Mouse (Mus musculus): ENCODE measurements around the gene Magi1.

- TF ChIP-seq POLR2A (IDR thresholded peaks at IDR 0.05; ENCODE audit: borderline replicate concordance, extremely low read depth, insufficient read depth, insufficient read length, poor library complexity, severe bottlenecking) (no peak), CTCF (IDR thresholded peaks at IDR 0.05; ENCODE audit: borderline replicate concordance, extremely low read depth, insufficient read depth, insufficient read length) (no peak)
These were observed 161.1 kb downstream of the Magi1 start for GRCm38 (mm10) chr6:94122566-94123150.

All from brain, embryonic 14.5 days (tissue).